Mouse (Mus musculus): ENCODE data around the gene Bcl9l.

GRCm38 (mm10) chr9:44440961-44441360 is 41.7 kb upstream of the Bcl9l start, which contains the start of gene Foxr1:
- TF ChIP-seq CTCF (IDR thresholded peaks at IDR 0.05) (no peak), EP300 (IDR thresholded peaks at IDR 0.05) (no peak)
